Mouse (Mus musculus): ENCODE data around the gene Vmn1r15. TPM values are rescaled to one million over a fixed set of nuclear protein-coding genes. Genes with fewer than 3 reads are reported as not detected.

Vmn1r15 gene
- not detected for total RNA-seq (2021)

DNA sequence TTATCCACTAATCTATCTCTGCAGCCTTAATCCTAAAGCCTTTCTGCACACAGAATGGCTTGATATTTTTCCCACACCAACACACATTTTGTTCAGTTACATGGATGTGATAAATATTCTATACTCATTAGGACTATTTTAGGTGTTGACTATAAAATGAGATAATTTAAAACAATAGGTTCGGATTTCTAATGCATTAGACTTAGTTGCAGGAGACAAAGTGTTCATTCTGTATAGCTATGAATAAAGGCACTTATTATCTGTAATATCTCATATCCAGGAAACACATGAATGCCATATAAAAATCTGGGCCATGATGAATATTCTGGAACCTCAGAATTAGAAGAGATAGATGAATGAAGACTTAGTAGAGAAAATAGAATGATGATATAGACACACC is at the start of gene Vmn1r15:
TSS of gene Vmn1r15 (plus strand) at position 301 of the 400 bp plus-strand sequence.
- DNase-seq (ENCODE audit: low spot score): no peak
- intact Hi-C loops (cut with DNase I): no loop called here

DNA sequence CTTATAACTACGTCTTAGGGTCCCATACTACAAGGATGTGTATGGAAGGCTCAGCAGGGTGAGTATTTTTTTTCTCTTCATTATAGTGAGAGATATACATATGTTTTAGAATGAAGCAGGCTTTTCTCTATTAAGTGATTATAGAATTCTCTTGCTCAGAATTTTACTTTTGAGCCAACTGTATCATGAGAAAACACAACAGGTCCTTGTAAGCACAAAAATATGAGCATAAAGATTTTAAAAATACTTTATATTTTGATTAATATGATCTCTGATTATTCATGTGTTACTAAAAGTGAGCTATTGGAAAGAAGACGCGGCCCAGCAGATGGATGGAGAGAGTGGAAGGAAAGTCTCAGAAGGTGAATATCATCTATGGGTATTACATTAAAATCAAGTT is 26.4 kb upstream of the Vmn1r15 start, which contains the start of gene Vmn1r14:
TSS of gene Vmn1r14 (plus strand) at position 301 of the 400 bp plus-strand sequence.
- intact Hi-C loops (cut with DNase I): no loop called here
- no peak for DNase-seq (ENCODE audit: low spot score)

DNA sequence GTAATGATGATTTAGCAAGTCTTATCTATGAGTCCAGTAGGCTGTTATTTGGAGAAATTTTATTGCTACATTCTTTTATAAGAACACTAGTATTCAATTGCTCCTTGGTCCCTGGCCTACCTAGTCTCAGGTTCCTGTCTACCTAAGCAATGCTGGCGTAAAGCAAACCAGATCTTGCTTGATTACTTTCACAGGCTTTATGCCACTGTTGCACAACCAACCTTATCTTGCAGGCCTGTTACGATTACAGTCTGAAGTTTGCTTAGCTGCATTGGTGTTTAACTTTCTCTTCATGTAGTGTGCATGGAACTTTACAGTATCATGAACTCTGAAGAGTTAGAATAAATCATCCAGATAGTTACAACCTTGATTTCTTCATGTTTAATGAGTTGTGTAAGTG is 3.2 kb downstream of the Vmn1r15 start:
- DNase-seq (ENCODE audit: low spot score): no peak
- intact Hi-C loops (cut with DNase I): no loop called here

DNA sequence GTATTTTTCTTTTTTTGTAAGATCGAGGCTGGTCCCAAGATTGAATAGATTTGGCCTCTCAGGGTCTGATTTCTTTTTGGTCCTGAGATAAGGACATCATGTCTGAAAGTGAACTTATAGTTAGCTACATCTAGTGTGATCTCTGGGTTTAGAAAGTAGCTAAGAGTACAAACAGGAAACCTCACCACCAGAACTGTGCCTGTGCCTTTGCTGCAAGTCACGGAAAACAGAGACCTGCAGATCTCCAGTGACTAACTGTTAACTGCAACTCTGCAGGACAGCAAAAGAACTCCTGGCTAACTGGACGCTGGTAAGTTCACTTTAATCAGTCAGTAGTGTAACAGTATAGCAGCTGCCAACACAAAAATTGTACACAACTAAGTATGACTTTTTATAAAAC is 14.1 kb downstream of the Vmn1r15 start:
- intact Hi-C loops (cut with DNase I): no loop called here

DNA sequence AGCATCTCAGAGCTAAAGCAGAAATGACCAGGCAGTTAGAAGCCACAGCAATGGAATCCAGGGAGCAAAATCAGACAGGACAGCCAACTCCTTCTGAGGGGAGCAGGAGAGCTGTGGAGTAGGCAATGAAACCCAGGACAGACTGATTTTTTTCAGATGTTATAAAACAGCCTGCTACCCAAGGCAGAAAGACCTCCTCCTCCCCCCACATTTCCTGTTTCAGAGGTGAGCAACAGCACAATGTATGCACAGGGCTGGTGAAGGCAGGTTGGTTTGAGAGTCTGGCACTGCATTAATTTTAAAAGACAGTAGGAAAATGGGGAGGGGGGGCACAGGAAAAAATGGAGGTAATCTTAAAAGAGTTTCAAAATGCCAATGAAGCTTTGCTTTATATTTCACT is 14.8 kb downstream of the Vmn1r15 start:
- DNase-seq (ENCODE audit: low spot score): no peak
- intact Hi-C loops (cut with DNase I): no loop called here

More for the DNA sequence above, 14.1 kb downstream of the Vmn1r15 start:
- no peak for DNase-seq (ENCODE audit: low spot score)

DNA sequence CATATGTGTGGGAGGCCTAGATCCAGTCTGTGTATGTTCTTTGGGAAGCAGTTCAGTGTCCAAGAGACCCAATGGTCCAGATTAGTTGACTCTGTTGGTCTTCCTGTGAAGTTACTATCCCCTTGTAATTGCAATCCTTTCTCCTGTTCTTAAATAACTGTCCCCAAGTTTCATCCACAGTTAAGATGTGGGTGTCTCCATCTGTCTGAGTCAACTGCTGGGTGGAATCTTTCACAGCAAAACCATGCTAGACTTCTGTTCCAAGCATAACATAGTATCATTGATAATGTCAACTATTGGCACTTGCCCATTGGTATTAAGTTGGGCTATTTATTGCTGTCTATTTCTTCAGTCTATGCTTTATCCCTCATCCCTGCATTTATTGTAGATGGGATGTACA is 21.2 kb downstream of the Vmn1r15 start:
- intact Hi-C loops (cut with DNase I): no loop called here
- no peak for DNase-seq (ENCODE audit: low spot score)

Other genes starting within 250 kb of the Vmn1r15 start
- not detected for gene Vmn1r7, start 232.6 kb upstream of the Vmn1r15 start, total RNA-seq (2021)
- gene Vmn1r8, start 225.7 kb upstream of the Vmn1r15 start, total RNA-seq (2021): not detected
- not detected for gene Vmn1r9, start 191.2 kb upstream of the Vmn1r15 start, total RNA-seq (2021)
- not detected for gene Vmn1r10, start 148.5 kb upstream of the Vmn1r15 start, total RNA-seq (2021)
- not detected for gene Vmn1r11, start 124.5 kb upstream of the Vmn1r15 start, total RNA-seq (2021)
- gene Vmn1r12, start 101.0 kb upstream of the Vmn1r15 start, total RNA-seq (2021): not detected
- not detected for gene Vmn1r13, start 54.7 kb upstream of the Vmn1r15 start, total RNA-seq (2021)
- not detected for gene Vmn1r14, start 26.3 kb upstream of the Vmn1r15 start, total RNA-seq (2021)
- not detected for gene Vmn1r16, start 71.5 kb downstream of the Vmn1r15 start, total RNA-seq (2021)
- gene Vmn1r17, start 105.8 kb downstream of the Vmn1r15 start, total RNA-seq (2021): not detected
- gene Vmn1r18, start 137.8 kb downstream of the Vmn1r15 start, total RNA-seq (2021): not detected
- not detected for gene Vmn1r19, start 145.8 kb downstream of the Vmn1r15 start, total RNA-seq (2021)
- gene Vmn1r20, start 171.0 kb downstream of the Vmn1r15 start, total RNA-seq (2021): not detected

Measured in heart, postnatal 25 days (tissue).